Mouse (Mus musculus): ENCODE measurements around the gene Senp3. TPM values are rescaled to one million over a fixed set of nuclear protein-coding genes. Genes with fewer than 3 reads are reported as not detected.
A peak's percentile ranks its signal among the peaks of the same experiment; 100 is the strongest.

Senp3 gene
- polyA plus RNA-seq, 1 experiment from 2014 or later = 99.2 TPM

DNA sequence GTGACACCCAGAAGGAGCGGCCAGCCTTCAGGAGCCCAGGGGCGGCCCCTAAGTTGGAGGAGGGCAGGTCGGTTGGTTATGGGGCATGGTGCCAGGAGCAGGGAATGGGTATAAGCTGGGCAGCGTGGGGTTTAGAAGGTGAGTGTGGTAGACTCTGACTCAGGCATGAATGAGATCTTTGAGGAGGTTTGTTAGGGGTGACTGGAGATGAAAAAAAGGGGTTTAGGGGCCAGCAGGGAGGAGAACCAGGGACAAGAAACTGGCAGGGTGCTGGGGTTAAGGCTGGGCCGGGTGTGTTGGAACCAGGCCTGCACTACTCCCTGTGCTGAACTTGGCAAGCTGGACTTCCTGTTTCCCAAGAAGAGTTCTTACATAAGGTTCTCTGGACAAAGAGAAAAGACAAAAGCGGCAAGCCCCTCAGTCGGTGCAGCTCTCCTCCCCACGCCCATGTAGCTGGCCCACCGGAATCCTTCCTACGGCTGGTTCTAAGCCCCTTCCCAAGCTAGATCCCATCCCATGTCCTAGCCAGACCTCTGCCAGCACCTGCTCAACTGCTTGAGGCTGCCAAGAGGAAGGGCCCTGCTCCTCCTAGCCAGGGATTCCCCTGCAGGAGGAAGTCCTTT is 3.8 kb upstream of the Senp3 start, which contains the start of gene Tnfsf13:
Gene Tnfsf13, minus strand, starts transcription at position 259 of the 623 bp plus-strand sequence.
- Histone ChIP-seq H3K27ac (peak within 1 kb of the TSS; percentile 68; the same call in 1 of the 2 replicates), H3K4me3 (replicated peaks; ENCODE audit: low read length) (no peak within 1 kb of the TSS), H3K27me3 (ENCODE audit: control insufficient read depth, insufficient read depth, low read length) (no peaks in the 10 kb centered on the region), H3K4me2 (replicated peaks) (no peak within 1 kb of the TSS; the same call in 1 of the 2 replicates), H3K9me3 (ENCODE audit: control insufficient read depth, low read length) (no peaks in the 10 kb centered on the region), H3K4me1 (replicated peaks; ENCODE audit: control insufficient read depth, insufficient read depth, low read length) (peaks cover 17% of the 10 kb centered on the region), H3K36me3 (replicated peaks; ENCODE audit: control insufficient read depth, insufficient read depth) (no peaks in the 10 kb centered on the region), H3K9ac (peak within 1 kb of the TSS; percentile 41; the same call in 1 of the 2 replicates)
- WGBS = 47% methylated on average over 10 of the region's 10 CpGs
- DNase-seq (ENCODE audit: low spot score) = no peak
- no peak for ATAC-seq (ENCODE audit: low FRiP score)

DNA sequence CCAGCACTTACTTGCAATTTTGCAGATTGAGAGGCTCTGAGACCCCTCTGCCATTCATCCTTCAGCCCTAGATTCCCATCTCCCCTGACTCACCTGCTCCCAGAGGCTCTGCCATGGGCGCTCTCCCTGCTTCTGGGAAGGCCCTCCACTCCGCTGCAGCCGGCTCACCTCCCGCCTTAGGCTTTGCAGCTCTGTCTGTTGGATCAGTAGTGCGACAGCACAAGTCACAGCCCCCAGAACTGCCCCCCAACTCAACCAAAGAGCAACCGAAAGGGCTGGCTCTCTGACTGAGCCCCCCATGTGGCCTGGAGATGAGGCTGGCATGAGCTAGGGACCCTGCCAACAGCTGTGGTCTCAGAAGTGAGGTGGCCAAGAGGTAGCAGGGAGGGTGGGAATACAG is 3.1 kb upstream of the Senp3 start:
- ATAC-seq (ENCODE audit: low FRiP score) (no peak), DNase-seq (ENCODE audit: low spot score) (no peak)
- peaks cover 22% of the 10 kb centered on the region for H3K4me1 ChIP-seq (replicated peaks; ENCODE audit: control insufficient read depth, insufficient read depth, low read length)
- H3K27me3 ChIP-seq (ENCODE audit: control insufficient read depth, insufficient read depth, low read length) = no peaks in the 10 kb centered on the region
- 0 out of 2 replicates have a peak overlapping the region, but pooled peaks have one; percentile 17 for H3K9ac ChIP-seq
- H3K4me3 ChIP-seq (replicated peaks; ENCODE audit: low read length) = no peak overlapping the region
- no peaks in the 10 kb centered on the region for H3K9me3 ChIP-seq (ENCODE audit: control insufficient read depth, low read length)
- WGBS = 74% methylated on average over 6 of the region's 6 CpGs
- no peak overlapping the region for H3K4me2 ChIP-seq (replicated peaks)
- no peak overlapping the region for H3K27ac ChIP-seq
- peaks cover 5% of the 10 kb centered on the region for H3K36me3 ChIP-seq (replicated peaks; ENCODE audit: control insufficient read depth, insufficient read depth)

DNA sequence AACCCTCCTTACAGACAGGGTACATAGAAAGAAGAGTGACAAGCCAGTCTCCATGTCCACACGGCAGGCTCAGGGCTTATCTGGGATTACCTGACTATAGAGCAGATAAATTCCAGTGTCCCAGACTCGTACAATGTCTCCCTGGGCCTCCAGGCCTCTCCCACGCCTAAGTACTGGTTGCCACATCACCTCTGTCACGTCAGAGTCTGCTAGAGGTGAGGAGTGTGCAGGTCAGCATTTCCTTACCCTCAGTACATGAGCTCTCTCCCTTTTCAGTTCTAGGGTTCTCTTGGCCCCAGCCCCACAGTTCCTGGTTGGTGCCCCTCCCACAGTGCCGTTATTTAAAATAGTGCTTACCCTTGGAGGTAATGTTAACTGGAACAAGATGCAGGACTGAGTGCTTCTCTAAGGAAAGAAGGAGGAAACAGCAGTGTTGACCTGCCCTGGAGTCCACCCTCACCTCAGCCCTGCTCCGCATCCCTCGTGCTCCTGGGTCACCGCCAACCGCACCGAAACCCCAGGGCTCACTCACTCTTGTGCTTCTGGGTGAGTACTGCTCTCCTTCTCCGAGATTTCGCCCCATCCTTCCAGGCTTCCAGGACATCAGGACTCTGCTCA is 2.4 kb upstream of the Senp3 start:
- no peak overlapping the region for H3K27ac ChIP-seq
- no peak for DNase-seq (ENCODE audit: low spot score)
- H3K27me3 ChIP-seq (ENCODE audit: control insufficient read depth, insufficient read depth, low read length) = no peaks in the 10 kb centered on the region
- H3K4me3 ChIP-seq (replicated peaks; ENCODE audit: low read length) = no peak overlapping the region
- H3K9ac ChIP-seq = peak overlapping the region; percentile 13; the same call in 1 of the 2 replicates
- peaks cover 25% of the 10 kb centered on the region for H3K4me1 ChIP-seq (replicated peaks; ENCODE audit: control insufficient read depth, insufficient read depth, low read length)
- no peak overlapping the region for H3K4me2 ChIP-seq (replicated peaks)
- H3K36me3 ChIP-seq (replicated peaks; ENCODE audit: control insufficient read depth, insufficient read depth) = peaks cover 9% of the 10 kb centered on the region
- 84% methylated on average over 12 of the region's 12 CpGs for WGBS
- ATAC-seq (ENCODE audit: low FRiP score) = no peak
- no peaks in the 10 kb centered on the region for H3K9me3 ChIP-seq (ENCODE audit: control insufficient read depth, low read length)

DNA sequence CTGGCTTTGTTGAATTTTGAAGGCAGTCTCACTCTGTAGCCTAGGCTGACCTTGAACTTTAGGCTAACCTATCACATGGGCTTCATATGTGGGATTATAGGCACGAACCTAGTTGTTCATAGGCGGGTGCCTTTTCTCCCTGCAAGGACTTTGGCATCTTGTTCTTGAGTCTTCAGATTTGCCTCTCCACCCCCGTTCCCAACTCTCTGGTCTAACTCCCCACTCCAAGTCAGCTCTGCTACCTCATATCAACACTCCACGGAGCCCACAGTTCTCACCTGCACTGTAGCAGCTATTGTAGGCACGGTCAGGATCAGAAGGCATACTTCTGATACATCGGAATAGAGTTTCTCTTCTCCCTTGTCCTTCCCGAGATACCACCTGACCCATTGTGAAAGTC is 1.7 kb upstream of the Senp3 start:
- Histone ChIP-seq H3K9ac (peak overlapping the region; percentile 74), H3K4me3 (replicated peaks; ENCODE audit: low read length) (no peak overlapping the region), H3K36me3 (replicated peaks; ENCODE audit: control insufficient read depth, insufficient read depth) (peaks cover 13% of the 10 kb centered on the region), H3K9me3 (ENCODE audit: control insufficient read depth, low read length) (no peaks in the 10 kb centered on the region), H3K4me2 (replicated peaks) (peak overlapping the region; percentile 71), H3K27ac (peak overlapping the region; percentile 79), H3K27me3 (ENCODE audit: control insufficient read depth, insufficient read depth, low read length) (no peaks in the 10 kb centered on the region), H3K4me1 (replicated peaks; ENCODE audit: control insufficient read depth, insufficient read depth, low read length) (peaks cover 25% of the 10 kb centered on the region)
- 85% methylated on average over 7 of the region's 7 CpGs for WGBS
- DNase-seq (ENCODE audit: low spot score) (no peak), ATAC-seq (ENCODE audit: low FRiP score) (no peak)

DNA sequence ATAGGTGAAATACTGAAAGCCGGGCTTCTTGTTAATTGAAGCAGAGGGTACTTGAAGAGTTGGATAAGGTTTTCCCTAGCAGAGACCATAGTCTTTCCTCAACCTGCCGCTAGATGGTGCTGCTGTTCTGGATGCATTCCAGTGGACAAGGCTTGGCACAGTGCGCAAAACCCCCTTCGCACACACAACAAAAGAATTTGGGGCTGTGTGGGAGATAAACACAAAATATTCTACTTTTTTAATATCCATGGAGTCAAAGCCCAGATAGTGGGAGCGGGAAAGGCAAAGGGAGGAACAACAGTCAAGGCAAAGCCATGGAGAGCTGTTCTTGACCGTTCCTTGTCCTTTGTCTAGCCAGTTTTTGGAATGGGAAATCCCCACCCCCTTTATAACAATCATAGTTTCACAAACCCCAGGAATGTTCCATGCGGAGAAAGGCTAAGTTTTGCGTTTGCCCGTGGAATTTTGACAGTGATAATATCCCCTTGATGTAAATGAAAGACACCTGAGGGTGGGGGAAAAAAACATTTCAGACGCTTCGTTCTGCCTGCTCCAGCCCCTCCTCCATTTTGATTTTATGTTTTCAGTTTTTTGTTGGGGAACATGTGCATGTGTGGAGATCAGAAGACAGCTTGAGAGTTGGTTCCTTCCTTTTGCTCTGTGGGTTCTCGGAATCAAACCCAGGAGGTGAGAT is 1.1 kb upstream of the Senp3 start:
- 20% methylated on average over 12 of the region's 12 CpGs for WGBS
- 0 out of 2 replicates have a peak, but pooled peaks have one; percentile 32 for ATAC-seq (ENCODE audit: low FRiP score)
- Histone ChIP-seq H3K4me2 (replicated peaks) (peak overlapping the region; percentile 71), H3K4me1 (replicated peaks; ENCODE audit: control insufficient read depth, insufficient read depth, low read length) (peaks cover 25% of the 10 kb centered on the region), H3K36me3 (replicated peaks; ENCODE audit: control insufficient read depth, insufficient read depth) (peaks cover 19% of the 10 kb centered on the region), H3K9ac (peak overlapping the region; percentile 74), H3K27ac (peak overlapping the region; percentile 93), H3K4me3 (replicated peaks; ENCODE audit: low read length) (peak overlapping the region; percentile 73; the same call in 1 of the 2 replicates), H3K9me3 (ENCODE audit: control insufficient read depth, low read length) (no peaks in the 10 kb centered on the region), H3K27me3 (ENCODE audit: control insufficient read depth, insufficient read depth, low read length) (no peaks in the 10 kb centered on the region)
- peak; percentile 97 for DNase-seq (ENCODE audit: low spot score)

DNA sequence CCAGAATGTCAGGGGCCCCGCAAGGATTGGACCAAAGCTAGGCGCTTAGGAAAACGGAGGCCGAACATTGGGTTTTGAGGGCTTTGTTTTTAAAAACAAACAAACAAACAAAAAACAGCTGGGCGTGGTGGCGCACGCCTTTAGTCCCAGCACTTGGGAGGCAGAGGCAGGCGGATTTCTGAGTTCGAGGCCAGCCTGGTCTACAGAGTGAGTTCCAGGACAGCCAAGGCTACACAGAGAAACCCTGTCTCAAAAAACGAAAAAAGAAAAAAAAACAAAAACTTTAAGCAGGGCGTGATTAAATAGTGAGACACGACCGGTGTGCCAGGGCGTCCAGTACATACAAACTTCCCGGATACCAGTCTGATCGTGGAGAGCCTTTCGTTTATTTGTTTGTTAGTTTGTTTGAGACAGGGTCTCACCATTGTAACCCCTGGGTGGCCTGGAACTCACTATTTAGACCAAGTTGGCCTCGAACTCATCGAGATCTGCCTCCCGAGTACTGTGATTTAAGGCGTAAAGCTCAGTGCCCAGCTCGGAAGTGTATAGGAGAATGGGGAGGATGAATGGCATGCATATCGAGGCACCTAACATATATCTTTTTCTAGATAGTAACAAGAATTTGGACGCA is 440 bp upstream of the Senp3 start:
- H3K36me3 ChIP-seq (replicated peaks; ENCODE audit: control insufficient read depth, insufficient read depth) = peaks cover 25% of the 10 kb centered on the region
- ATAC-seq (ENCODE audit: low FRiP score) (no peak), DNase-seq (ENCODE audit: low spot score) (no peak)
- H3K9ac ChIP-seq = peak overlapping the region; percentile 74
- H3K27ac ChIP-seq = peak overlapping the region; percentile 93
- 29% methylated on average over 24 of the region's 24 CpGs for WGBS
- peaks cover 25% of the 10 kb centered on the region for H3K4me1 ChIP-seq (replicated peaks; ENCODE audit: control insufficient read depth, insufficient read depth, low read length)
- H3K27me3 ChIP-seq (ENCODE audit: control insufficient read depth, insufficient read depth, low read length) = no peaks in the 10 kb centered on the region
- H3K4me3 ChIP-seq (replicated peaks; ENCODE audit: low read length) = peak overlapping the region; percentile 73
- no peaks in the 10 kb centered on the region for H3K9me3 ChIP-seq (ENCODE audit: control insufficient read depth, low read length)
- peak overlapping the region; percentile 71 for H3K4me2 ChIP-seq (replicated peaks)

DNA sequence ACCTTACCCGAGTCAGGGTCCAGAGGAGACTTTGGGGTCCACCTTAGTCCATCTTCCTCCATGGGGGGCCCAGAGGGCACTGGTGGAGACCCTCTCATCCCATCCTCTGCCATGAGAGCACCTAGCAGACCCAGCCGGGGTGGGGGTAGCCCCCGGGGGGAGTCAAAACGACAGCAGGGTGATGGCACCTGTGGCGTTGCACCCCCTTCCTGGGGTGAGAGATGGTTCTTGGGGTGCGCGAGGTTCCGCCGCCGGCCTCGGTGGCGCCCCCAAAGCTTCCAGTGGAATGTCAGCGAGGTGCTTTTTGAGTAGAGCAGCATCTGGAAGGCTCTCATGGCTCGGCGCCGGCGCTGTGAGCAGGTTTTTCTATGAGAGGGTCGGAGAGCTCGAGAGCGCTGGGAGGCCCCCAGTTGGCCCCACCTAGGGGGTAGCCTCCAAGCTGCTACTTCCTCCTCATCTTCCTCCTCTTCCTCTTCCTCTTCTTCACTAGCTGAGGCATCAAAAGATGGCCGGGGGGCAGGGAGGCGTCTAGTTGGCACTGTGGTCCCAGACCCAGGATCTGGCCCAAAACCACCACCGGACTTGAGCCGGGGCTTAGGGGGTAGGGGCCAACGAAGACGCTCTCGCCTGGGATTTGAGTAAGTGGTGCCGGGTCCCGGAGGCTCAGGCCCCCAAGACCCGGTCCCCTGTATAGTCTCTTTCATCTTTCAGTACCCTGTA is 1.6 kb downstream of the Senp3 start:
- 90% methylated on average over 30 of the region's 30 CpGs for WGBS
- Histone ChIP-seq H3K4me3 (replicated peaks; ENCODE audit: low read length) (peak overlapping the region; percentile 73), H3K4me1 (replicated peaks; ENCODE audit: control insufficient read depth, insufficient read depth, low read length) (peaks cover 25% of the 10 kb centered on the region), H3K9me3 (ENCODE audit: control insufficient read depth, low read length) (no peaks in the 10 kb centered on the region), H3K27ac (no peak overlapping the region), H3K27me3 (ENCODE audit: control insufficient read depth, insufficient read depth, low read length) (no peaks in the 10 kb centered on the region), H3K36me3 (replicated peaks; ENCODE audit: control insufficient read depth, insufficient read depth) (peaks cover 46% of the 10 kb centered on the region), H3K4me2 (replicated peaks) (peak overlapping the region; percentile 71), H3K9ac (peak overlapping the region; percentile 74; the same call in 1 of the 2 replicates)
- ATAC-seq (ENCODE audit: low FRiP score) = no peak
- no peak for DNase-seq (ENCODE audit: low spot score)

DNA sequence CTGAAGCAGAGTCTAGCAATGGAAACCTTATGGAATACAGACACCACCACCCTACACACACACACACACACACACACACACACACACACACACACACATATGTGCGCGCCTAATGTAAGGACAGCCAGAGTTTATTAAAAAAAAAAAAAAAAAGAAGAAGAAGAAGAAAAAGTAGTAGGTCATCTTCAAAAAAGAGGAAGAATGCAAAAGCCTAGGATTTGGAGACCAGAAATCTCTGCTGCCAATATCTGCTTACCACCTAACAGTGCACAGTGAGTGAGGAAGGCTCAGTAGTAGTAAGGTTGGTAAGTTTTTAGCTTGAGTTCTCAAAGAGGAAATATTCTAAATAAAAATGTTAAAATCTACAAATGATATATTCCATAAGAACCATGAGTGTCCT is 2.7 kb downstream of the Senp3 start:
- DNase-seq (ENCODE audit: low spot score) (no peak), ATAC-seq (ENCODE audit: low FRiP score) (no peak)
- H3K9me3 ChIP-seq (ENCODE audit: control insufficient read depth, low read length) = no peaks in the 10 kb centered on the region
- peaks cover 57% of the 10 kb centered on the region for H3K36me3 ChIP-seq (replicated peaks; ENCODE audit: control insufficient read depth, insufficient read depth)
- H3K4me1 ChIP-seq (replicated peaks; ENCODE audit: control insufficient read depth, insufficient read depth, low read length) = peaks cover 25% of the 10 kb centered on the region
- H3K27ac ChIP-seq = no peak overlapping the region
- no peaks in the 10 kb centered on the region for H3K27me3 ChIP-seq (ENCODE audit: control insufficient read depth, insufficient read depth, low read length)
- no peak overlapping the region for H3K4me3 ChIP-seq (replicated peaks; ENCODE audit: low read length)
- no peak overlapping the region; the same call in 1 of the 2 replicates for H3K4me2 ChIP-seq (replicated peaks)
- 91% methylated on average over 2 of the region's 2 CpGs for WGBS
- H3K9ac ChIP-seq = no peak overlapping the region
